In the genomic region with DNA sequence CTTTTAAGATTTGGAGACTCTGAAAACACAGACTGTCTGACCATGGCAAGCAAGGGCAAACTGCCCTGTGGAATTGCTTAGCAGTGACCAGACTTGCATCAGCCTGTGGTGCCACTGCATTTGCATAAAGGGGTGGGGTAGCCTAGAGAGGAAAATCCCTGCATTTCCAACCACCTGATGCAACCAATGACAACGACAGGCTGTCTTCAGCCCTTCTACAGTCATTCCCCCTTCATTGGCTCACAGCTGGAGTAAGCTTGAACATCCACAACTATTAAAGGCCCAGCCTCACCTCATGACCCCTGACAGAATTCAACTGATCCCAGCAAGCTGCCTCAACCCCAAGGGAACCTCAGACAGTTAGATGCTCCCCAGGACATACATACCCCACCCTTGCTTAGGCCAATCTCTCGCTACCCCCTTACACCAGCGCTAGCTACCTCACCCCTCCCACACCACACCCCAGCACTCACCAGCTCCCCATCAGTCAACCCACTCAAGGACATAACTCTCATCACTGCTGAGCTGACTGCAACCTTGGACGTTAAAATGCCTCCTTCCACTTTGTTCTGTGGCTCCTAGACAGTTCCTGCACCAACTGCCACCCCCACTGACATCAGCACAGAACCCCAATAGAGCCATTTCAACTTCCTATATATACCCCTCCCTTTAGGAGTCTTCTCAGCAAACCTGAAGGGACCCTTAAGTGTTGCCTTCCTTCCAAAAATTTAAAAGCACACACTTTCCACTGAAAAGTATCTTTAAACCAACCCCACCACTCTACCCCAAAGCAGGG, we compare ENCODE assay signal across 8 mouse cellular contexts. TPM values are rescaled to one million over a fixed set of nuclear protein-coding genes. Genes with fewer than 3 reads are reported as not detected.
DNase-seq lines count a peak whose midpoint lies in the region; ATAC-seq and TF ChIP-seq lines count a peak whose summit lies in the region.

No protein-coding gene starts in this region.

- no peaks in the 10 kb centered on the region for H3K9me3 ChIP-seq in G1E (replicated peaks)
- no peaks in the 10 kb centered on the region for H3K9me3 ChIP-seq in forebrain, embryonic 10.5 days
- H3K9me3 ChIP-seq in kidney, embryonic 16.5 days (ENCODE audit: low read length) = no peaks in the 10 kb centered on the region
- H3K9me3 ChIP-seq in midbrain, embryonic 11.5 days (ENCODE audit: control insufficient read depth, low read length) = no peaks in the 10 kb centered on the region

- 39% methylated on average over 4 of the region's 4 CpGs for WGBS in forebrain, embryonic 10.5 days
- WGBS in kidney, embryonic 16.5 days = 36% methylated on average over 4 of the region's 4 CpGs
- WGBS in midbrain, embryonic 11.5 days = 37% methylated on average over 4 of the region's 4 CpGs

- H3K9ac ChIP-seq in kidney, embryonic 16.5 days (replicated peaks; ENCODE audit: low read length) = peak overlapping the region; percentile 68
- H3K9ac ChIP-seq in midbrain, embryonic 11.5 days (ENCODE audit: low read length) = no peak overlapping the region; the same call in 1 of the 2 replicates

- ATAC-seq in G1E (ENCODE audit: extremely low read depth, insufficient number of reproducible peaks, low FRiP score, poor library complexity, severe bottlenecking) = 0 out of 2 replicates have a peak, but pooled peaks have one; percentile 3
- no peak for ATAC-seq in kidney, embryonic 16.5 days (ENCODE audit: low FRiP score, low TSS enrichment)
- no peak for ATAC-seq in midbrain, embryonic 11.5 days (ENCODE audit: low FRiP score)

- peak; percentile 52 for DNase-seq in CD4-positive helper T cell, adult 2 months (ENCODE audit: low read depth, low spot score)
- peak; percentile 22 for DNase-seq in G1E (ENCODE audit: low spot score)
- DNase-seq in forebrain, embryonic 10.5 days (ENCODE audit: extremely low spot score, low spot score) = no peak
- no peak for DNase-seq in midbrain, embryonic 11.5 days (ENCODE audit: low spot score, missing footprints)
- DNase-seq in urinary bladder, adult 2 months (ENCODE audit: low spot score) = no peak
- no peak for DNase-seq in frontal cortex, postnatal 25 days (ENCODE audit: low spot score in 2 of 2)
- no peak for DNase-seq in embryo, embryonic 11 days

- no peak for TF ChIP-seq CTCF in G1E (IDR thresholded peaks at IDR 0.05; ENCODE audit: low read depth, low read length)

- H3K4me1 ChIP-seq in G1E (ENCODE audit: insufficient read depth, low read depth, low read length) = peaks cover 75% of the 10 kb centered on the region
- peaks cover 56% of the 10 kb centered on the region for H3K4me1 ChIP-seq in forebrain, embryonic 10.5 days
- H3K4me1 ChIP-seq in kidney, embryonic 16.5 days (ENCODE audit: insufficient read depth, low read length) = peaks cover 53% of the 10 kb centered on the region
- H3K4me1 ChIP-seq in midbrain, embryonic 11.5 days (ENCODE audit: control insufficient read depth, insufficient read depth, low read length) = peaks cover 43% of the 10 kb centered on the region

- H3K4me3 ChIP-seq in G1E (ENCODE audit: low read depth, low read length) = peak overlapping the region; percentile 72; the same call in 1 of the 2 replicates
- peak overlapping the region; percentile 66 for H3K4me3 ChIP-seq in forebrain, embryonic 10.5 days
- peak overlapping the region; percentile 57 for H3K4me3 ChIP-seq in kidney, embryonic 16.5 days (ENCODE audit: low read length)
- H3K4me3 ChIP-seq in midbrain, embryonic 11.5 days (ENCODE audit: low read depth, low read length) = peak overlapping the region; percentile 38; the same call in 1 of the 2 replicates

- H3K27ac ChIP-seq in forebrain, embryonic 10.5 days = peak overlapping the region; percentile 88; the same call in 1 of the 2 replicates
- no peak overlapping the region for H3K27ac ChIP-seq in kidney, embryonic 16.5 days (ENCODE audit: low read length)
- H3K27ac ChIP-seq in midbrain, embryonic 11.5 days (ENCODE audit: low read depth, low read length) = no peak overlapping the region

- H3K36me3 ChIP-seq in G1E (replicated peaks) = peaks cover 97% of the 10 kb centered on the region
- H3K36me3 ChIP-seq in forebrain, embryonic 10.5 days (replicated peaks) = peaks cover 89% of the 10 kb centered on the region
- peaks cover 57% of the 10 kb centered on the region for H3K36me3 ChIP-seq in kidney, embryonic 16.5 days (ENCODE audit: insufficient read depth, low read length)
- peaks cover 28% of the 10 kb centered on the region; the same call in 1 of the 2 replicates for H3K36me3 ChIP-seq in midbrain, embryonic 11.5 days (ENCODE audit: control insufficient read depth, insufficient read depth, low read length)

- no peaks in the 10 kb centered on the region for H3K27me3 ChIP-seq in G1E (ENCODE audit: insufficient read depth, low read length)
- no peaks in the 10 kb centered on the region for H3K27me3 ChIP-seq in forebrain, embryonic 10.5 days (ENCODE audit: poor library complexity, severe bottlenecking)
- no peaks in the 10 kb centered on the region for H3K27me3 ChIP-seq in kidney, embryonic 16.5 days (ENCODE audit: insufficient read depth, low read length)
- H3K27me3 ChIP-seq in midbrain, embryonic 11.5 days (ENCODE audit: control insufficient read depth, insufficient read depth, low read length) = no peaks in the 10 kb centered on the region

- H3K4me2 ChIP-seq in kidney, embryonic 16.5 days (replicated peaks; ENCODE audit: low read depth, low read length) = peak overlapping the region; percentile 94
- H3K4me2 ChIP-seq in midbrain, embryonic 11.5 days = peak overlapping the region; percentile 79

RNA-seq across cellular contexts. Expression of gene Nfe2l1, which starts 6.9 kb away (rescaled TPM):
- total RNA-seq in G1E (2014; fragmentation: Nextera tagmentation) (56.3 and 70.5 TPM in 2 replicates), G1E (2017) (22.5 and 24.0 TPM in 2 replicates)
- polyA plus RNA-seq in G1E (2012) = 29.1 and 35.9 TPM in 2 replicates
- 64.7 and 66.0 TPM in 2 replicates for polyA plus RNA-seq in forebrain, embryonic 10.5 days (2016; fragmentation: Nextera tagmentation; extraction: Ambion mirVana)
- polyA plus RNA-seq in kidney, embryonic 16.5 days (2015; fragmentation: Nextera tagmentation; extraction: Ambion mirVana) = 93.9 and 96.8 TPM in 2 replicates
- polyA plus RNA-seq in midbrain, embryonic 11.5 days (2014; fragmentation: Nextera tagmentation; extraction: Ambion mirVana) = 31.7 and 35.2 TPM in 2 replicates
- 120 and 137 TPM in 2 replicates for polyA plus RNA-seq in urinary bladder, adult 2 months (2012; rRNA removed)

RNA-seq across cellular contexts. Expression of gene Copz2, which starts 26.8 kb away (rescaled TPM):
- total RNA-seq in G1E (2014; fragmentation: Nextera tagmentation) = 9.0 and 16.3 TPM in 2 replicates
- total RNA-seq in G1E (2017) = 1.5 and 3.1 TPM in 2 replicates
- polyA plus RNA-seq in G1E (2012) = 0.48 and 0.52 TPM in 2 replicates
- 25.1 and 25.6 TPM in 2 replicates for polyA plus RNA-seq in forebrain, embryonic 10.5 days (2016; fragmentation: Nextera tagmentation; extraction: Ambion mirVana)
- 115 and 117 TPM in 2 replicates for polyA plus RNA-seq in kidney, embryonic 16.5 days (2015; fragmentation: Nextera tagmentation; extraction: Ambion mirVana)
- polyA plus RNA-seq in midbrain, embryonic 11.5 days (2014; fragmentation: Nextera tagmentation; extraction: Ambion mirVana) = 47.5 and 51.1 TPM in 2 replicates
- 111 and 117 TPM in 2 replicates for polyA plus RNA-seq in urinary bladder, adult 2 months (2012; rRNA removed)

RNA-seq across cellular contexts. Expression of gene Cbx1, which starts 33.9 kb away (rescaled TPM):
- total RNA-seq in G1E (2014; fragmentation: Nextera tagmentation) (78.9 and 81.3 TPM in 2 replicates), G1E (2017) (99.1 and 100 TPM in 2 replicates)
- 73.7 and 75.0 TPM in 2 replicates for polyA plus RNA-seq in G1E (2012)
- polyA plus RNA-seq in forebrain, embryonic 10.5 days (2016; fragmentation: Nextera tagmentation; extraction: Ambion mirVana) = 188 and 202 TPM in 2 replicates
- polyA plus RNA-seq in kidney, embryonic 16.5 days (2015; fragmentation: Nextera tagmentation; extraction: Ambion mirVana) = 109 and 121 TPM in 2 replicates
- polyA plus RNA-seq in midbrain, embryonic 11.5 days (2014; fragmentation: Nextera tagmentation; extraction: Ambion mirVana) = 167 and 169 TPM in 2 replicates
- polyA plus RNA-seq in urinary bladder, adult 2 months (2012; rRNA removed) = 43.6 and 46.4 TPM in 2 replicates

RNA-seq across cellular contexts. Expression of gene Snx11, which starts 45.5 kb away (rescaled TPM):
- total RNA-seq in G1E (2014; fragmentation: Nextera tagmentation) = 9.9 and 18.9 TPM in 2 replicates
- 19.9 and 21.4 TPM in 2 replicates for total RNA-seq in G1E (2017)
- polyA plus RNA-seq in G1E (2012) = 9.9 and 10.7 TPM in 2 replicates
- polyA plus RNA-seq in forebrain, embryonic 10.5 days (2016; fragmentation: Nextera tagmentation; extraction: Ambion mirVana) = 25.7 and 27.5 TPM in 2 replicates
- polyA plus RNA-seq in kidney, embryonic 16.5 days (2015; fragmentation: Nextera tagmentation; extraction: Ambion mirVana) = 20.1 and 21.8 TPM in 2 replicates
- polyA plus RNA-seq in midbrain, embryonic 11.5 days (2014; fragmentation: Nextera tagmentation; extraction: Ambion mirVana) = 15.3 and 18.8 TPM in 2 replicates
- 26.0 and 30.0 TPM in 2 replicates for polyA plus RNA-seq in urinary bladder, adult 2 months (2012; rRNA removed)

Comparison
In these comparisons a context has a peak if more than half of its experiments do, and no peak if none do; other contexts are left out.
1. DNase-seq: peak in CD4-positive helper T cell, adult 2 months (single experiment) and G1E (single experiment); none in forebrain, embryonic 10.5 days (single experiment), midbrain, embryonic 11.5 days (single experiment), urinary bladder, adult 2 months (single experiment), frontal cortex, postnatal 25 days (0 of 2) and embryo, embryonic 11 days (single experiment).
2. RNA of gene Copz2, which starts 26.8 kb away (polyA plus RNA-seq): 115 to 117 TPM in kidney, embryonic 16.5 days, 111 to 117 TPM in urinary bladder, adult 2 months, 47.5 to 51.1 TPM in midbrain, embryonic 11.5 days and 25.1 to 25.6 TPM in forebrain, embryonic 10.5 days; 0.48 to 0.52 TPM in G1E; every median in the first group is over 10 times any median in the second.
3. Peak in every context shown above with its lines, with median percentiles within 50 percentile points of each other: H3K4me3 ChIP-seq.